Mouse (Mus musculus) kidney, adult 2 months (tissue): ENCODE measurements around the gene Lats2.

Experiments
- CTCF ChIP-seq: fragments of 200-500 bp; conservative IDR thresholded peaks from 2 replicates; pipeline ENCODE4 v1.5.1; 2011; ENCODE audit warnings: low read depth, mild to moderate bottlenecking, control low read depth, low read length, moderate library complexity, mixed read lengths; ENCODE audit not compliant: insufficient read depth, insufficient read length
- POLR2A ChIP-seq: fragments of 200-500 bp; IDR thresholded peaks from one replicate; pipeline ENCODE4 v1.6.1; 2011; ENCODE audit warnings: low read depth, low read length, control low read depth

DNA sequence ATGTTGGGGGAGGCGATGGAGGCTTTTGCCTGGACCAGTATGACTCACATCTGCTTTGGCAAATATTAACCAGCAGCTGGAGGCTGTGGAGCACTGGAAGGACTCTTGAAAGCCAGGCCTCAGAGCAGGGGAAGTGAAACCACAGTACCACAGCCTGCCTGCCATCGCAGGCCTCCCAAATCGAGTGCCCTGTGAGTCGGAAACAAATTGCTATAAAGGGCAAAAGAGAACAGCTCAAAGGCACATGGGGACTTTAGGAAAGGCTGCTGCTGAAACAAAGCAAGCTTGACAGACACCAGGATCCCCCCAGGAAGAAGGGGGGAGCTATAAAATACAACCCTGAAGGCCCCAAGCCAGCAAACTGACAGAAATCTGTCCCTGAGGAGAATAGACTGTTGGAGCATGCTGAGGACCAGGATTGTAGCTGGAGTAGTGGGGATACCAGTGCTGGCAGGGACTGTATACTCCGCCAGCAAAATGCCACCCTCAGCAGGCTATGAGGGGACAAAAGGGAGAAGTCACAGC, 28.2 kb downstream of the Lats2 start:
- TF ChIP-seq POLR2A (no peak), CTCF (no peak)
